In genomic region chr7:110973450-110973849, GRCm38 (mm10) we compare ENCODE assay signal across 12 mouse cellular contexts.
"Had no signal": no experiment of that assay in that cellular context is flagged by ENCODE, and none has a peak within 500 bp of the region (broad histone marks: within the 10 kb centered on the region; RNA-seq: fewer than 3 reads in every experiment).

No protein-coding gene starts in this region.

- H3K4me2 ChIP-seq: limb, embryonic 12.5 days; liver, embryonic 13.5 days; lung, embryonic 15.5 days; midbrain, embryonic 13.5 days had no signal

- H3K9me3 ChIP-seq: limb, embryonic 12.5 days; liver, embryonic 13.5 days; lung, embryonic 15.5 days; megakaryocyte, embryonic 14.5 days; midbrain, embryonic 13.5 days had no signal

- H3K4me1 ChIP-seq: lung, embryonic 15.5 days; midbrain, embryonic 13.5 days had no signal

- H3K9ac ChIP-seq: limb, embryonic 12.5 days; liver, embryonic 13.5 days; liver, postnatal 0 days; lung, embryonic 15.5 days; midbrain, embryonic 13.5 days had no signal

- H3K4me3 ChIP-seq: layer of hippocampus, adult 2 months; limb, embryonic 12.5 days; liver, embryonic 13.5 days; lung, embryonic 15.5 days; megakaryocyte, embryonic 14.5 days; midbrain, embryonic 13.5 days had no signal

- ATAC-seq: liver, postnatal 0 days; midbrain, embryonic 13.5 days had no signal

- H3K27ac ChIP-seq: layer of hippocampus, adult 2 months; limb, embryonic 12.5 days; liver, embryonic 13.5 days; lung, embryonic 15.5 days; macrophage; midbrain, embryonic 13.5 days had no signal

- DNase-seq: liver; liver, embryonic 13.5 days; liver, postnatal 0 days; lung, postnatal 14 days; right cerebral cortex, postnatal 14 days; thymus, postnatal 4 days had no signal

- H3K36me3 ChIP-seq: limb, embryonic 12.5 days; liver, embryonic 13.5 days; lung, embryonic 15.5 days; midbrain, embryonic 13.5 days had no signal

- H3K27me3 ChIP-seq: limb, embryonic 12.5 days; liver, embryonic 13.5 days; lung, embryonic 15.5 days; megakaryocyte, embryonic 14.5 days; midbrain, embryonic 13.5 days had no signal
